Mouse (Mus musculus): ENCODE results near the gene Gm49510. TPM values are rescaled to one million over a fixed set of nuclear protein-coding genes. Genes with fewer than 3 reads are reported as not detected.

Gm49510 gene
- total RNA-seq, 2 experiments from 2014 or later, result 0.29 TPM; not detected in 1

DNA sequence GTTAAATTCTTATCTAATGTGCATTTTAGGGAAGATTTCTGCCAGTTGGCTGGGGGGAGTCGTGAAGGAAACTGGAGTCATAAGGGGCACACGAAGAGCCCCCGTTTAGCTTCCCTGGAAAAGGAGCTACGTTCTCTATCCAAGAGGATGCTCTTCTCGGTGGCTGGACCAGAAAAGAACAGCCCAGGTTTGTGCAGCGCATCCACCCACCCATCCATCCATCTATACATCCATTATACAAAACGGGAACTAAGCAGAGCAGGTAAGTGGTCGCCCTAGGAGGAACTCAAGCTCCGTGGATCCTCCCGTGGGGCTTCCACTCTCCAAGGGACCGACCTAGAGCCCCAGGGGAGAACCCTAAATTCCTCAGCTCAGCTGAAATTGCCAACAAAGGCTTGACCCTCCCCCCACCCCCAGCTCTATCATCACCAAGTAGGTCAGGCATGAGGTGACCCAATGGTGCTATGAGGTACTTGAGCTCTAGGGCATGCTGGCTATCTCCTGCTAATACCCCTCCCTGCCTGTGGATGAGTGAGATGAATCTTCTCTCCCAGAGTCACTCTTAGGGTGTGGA is 48.8 kb downstream of the Gm49510 start:
- DNase-seq, result no peak

DNA sequence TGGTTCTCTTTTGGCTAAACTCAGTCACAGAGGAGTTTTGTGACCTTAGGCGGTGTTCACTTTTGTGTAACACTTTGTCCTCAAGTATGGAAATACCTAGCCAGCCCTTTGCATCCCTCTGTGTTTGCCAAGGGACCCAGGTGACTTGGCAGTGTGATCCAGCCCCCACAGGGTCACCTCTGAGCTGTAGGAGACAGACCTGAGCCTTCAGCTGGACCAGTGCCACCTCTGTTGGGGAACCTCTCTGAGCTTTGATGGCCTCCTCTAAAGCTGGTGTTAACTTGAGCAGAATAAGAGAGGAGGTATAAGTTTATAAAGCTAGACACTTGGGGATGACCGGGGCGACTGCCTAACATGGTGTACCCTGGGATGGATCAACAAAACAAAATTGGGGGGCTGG is 49.4 kb downstream of the Gm49510 start:
- no peak for DNase-seq

DNA sequence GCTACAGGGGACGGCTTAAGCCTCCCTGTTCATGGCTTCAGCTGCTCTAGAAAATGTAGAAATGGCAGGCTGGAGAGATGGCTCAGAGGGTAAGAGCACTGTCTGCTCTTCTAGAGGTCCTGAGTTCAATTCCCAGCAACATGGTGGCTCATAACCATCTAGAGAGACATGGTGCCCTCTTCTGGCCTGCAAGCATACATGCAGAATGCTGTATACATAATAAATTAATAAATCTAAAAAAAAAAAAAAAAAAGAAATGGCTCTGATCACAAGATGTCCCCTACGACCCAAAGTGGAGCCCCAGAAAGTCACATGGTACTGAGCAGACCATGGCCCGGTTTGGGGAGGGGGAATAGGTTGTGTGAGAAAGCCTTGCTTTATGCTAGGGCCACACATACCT is 56.2 kb downstream of the Gm49510 start:
- DNase-seq, result no peak

DNA sequence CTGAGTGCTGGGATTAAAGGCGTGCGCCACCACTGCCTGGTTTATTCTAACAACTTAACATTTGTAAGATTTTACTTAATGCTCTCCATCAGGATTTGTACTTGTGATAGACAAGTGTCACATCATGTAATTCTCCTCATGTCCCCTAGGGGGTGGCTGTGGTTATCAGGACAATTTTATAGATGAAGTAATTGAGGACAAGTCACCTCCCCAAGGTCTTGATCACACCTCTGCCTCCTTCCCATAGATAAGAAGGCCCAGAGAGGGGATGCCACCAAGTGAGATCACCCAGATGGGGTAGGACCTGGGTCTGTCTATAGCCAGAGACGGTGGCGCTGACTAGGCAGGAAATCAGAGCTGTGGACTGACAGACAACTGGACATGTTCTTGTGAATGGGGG is 56.9 kb downstream of the Gm49510 start:
- DNase-seq, result no peak

DNA sequence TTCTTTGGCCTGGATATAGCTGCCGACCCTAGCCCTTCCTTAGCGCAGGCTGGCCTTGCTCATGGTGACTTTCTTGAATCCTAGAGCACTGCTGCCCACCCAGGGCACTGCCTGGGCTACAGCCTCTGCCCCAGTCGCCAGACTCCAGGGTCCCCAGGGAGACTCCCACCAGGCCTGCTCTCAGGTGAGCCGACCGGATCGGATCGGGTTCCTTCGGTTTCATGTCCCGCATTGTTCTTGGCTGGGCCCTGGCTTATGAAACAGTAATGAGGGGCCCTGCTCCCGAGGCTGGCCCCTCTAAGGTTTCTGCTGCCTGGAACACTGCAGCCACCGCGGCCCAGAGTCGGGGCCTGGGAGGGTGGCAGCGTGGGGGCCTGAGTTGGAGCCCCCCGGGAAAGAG is 57.6 kb downstream of the Gm49510 start:
- DNase-seq, result no peak

DNA sequence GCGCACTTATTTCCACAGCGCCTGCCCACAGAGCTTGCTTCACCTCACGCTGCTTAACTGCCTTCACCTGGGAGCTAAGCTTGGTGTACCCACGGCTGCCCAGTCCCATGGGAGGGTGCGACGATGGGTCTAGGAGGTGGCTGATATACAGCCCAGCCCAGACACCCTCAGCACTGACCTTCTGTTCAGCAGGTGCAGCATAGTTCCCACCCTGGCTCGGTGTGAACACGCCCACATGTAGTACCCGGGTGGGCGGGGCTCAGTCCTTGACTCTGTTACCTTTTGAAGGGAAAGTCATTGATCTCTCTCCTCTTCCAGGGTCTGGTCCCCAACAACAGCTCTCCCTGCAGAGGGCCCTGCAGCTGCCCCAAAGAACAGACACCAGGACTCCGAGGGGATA is 60.1 kb downstream of the Gm49510 start:
- DNase-seq, result no peak

DNA sequence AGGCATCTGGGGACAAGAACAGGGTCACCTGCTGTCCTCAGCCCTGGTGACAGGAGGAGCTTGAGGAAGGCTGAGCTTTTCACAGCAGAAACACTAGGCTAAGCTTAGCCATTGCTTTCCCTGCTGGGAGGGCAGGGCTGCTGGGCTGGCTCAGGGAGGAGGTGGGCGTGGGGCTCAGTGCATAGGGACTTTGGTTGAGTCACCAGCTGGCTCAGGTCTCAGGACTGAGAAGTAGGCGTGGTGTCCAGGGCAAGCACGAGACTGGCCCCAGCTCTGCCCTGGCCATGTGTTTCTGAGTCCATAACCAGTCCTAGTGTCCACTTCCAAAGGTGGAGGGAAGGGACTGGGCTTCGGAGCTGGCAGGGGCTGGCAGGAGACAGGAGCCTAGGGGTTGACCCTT is 60.6 kb downstream of the Gm49510 start:
- DNase-seq, result peak; percentile 64

DNA sequence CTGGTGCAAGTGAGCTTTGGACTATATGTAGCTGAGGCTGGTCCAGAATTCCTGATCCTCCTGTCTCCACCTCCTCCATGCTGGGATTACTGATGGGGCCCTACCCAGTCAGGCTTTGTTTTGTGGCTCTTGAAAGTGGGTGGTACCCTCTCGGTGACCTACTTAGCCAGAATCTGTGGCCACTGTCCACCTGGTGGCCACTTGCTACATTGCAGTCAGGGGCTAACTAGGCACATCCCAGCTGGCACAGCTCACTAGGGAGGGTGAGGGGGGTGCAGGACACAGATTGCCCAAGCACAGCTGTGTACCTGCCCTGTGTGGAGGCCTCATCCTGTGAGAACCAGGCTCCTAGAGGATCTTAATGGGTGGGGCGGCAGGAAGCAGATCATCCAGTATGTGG is 63.4 kb downstream of the Gm49510 start:
- DNase-seq, result peak; percentile 82

Small RNA genes within 50 kb of the gene (microRNA-seq; reads per million reads assigned to microRNA genes)
- gene Mir6955, result 0.41 to 0.69 reads per million in 2 experiments

Other genes starting within 250 kb of the Gm49510 start
- 1 to 10 TPM in 1 of 2 experiments, under 1 TPM in 1; 0.95 to 1.3 TPM for gene Elfn2, start 180.9 kb upstream of the Gm49510 start, total RNA-seq (2021)
- 10 to 100 TPM; 17.6 to 18.1 TPM for gene Mfng, start 126.2 kb upstream of the Gm49510 start, total RNA-seq (2021)
- gene Card10, start 96.6 kb upstream of the Gm49510 start, total RNA-seq (2021), result 10 to 100 TPM; 15.9 to 18.8 TPM
- gene Cdc42ep1, start 57.0 kb upstream of the Gm49510 start, total RNA-seq (2021), result 10 to 100 TPM; 55.3 to 59.9 TPM
- not detected for gene Lgals2, start 44.1 kb upstream of the Gm49510 start, total RNA-seq (2021)
- gene Gga1, start 22.5 kb upstream of the Gm49510 start, total RNA-seq (2021), result 10 to 100 TPM; 47.1 to 47.6 TPM
- 10 to 100 TPM in 1 of 2 experiments, 1 to 10 TPM in 1; 7.7 to 11.1 TPM for gene Sh3bp1, start 101 bp downstream of the Gm49510 start, total RNA-seq (2021)
- 1 to 10 TPM; 9.3 to 9.4 TPM for gene Pdxp, start 14.3 kb downstream of the Gm49510 start, total RNA-seq (2021)
- gene Lgals1, start 27.1 kb downstream of the Gm49510 start, total RNA-seq (2021), result 100 to 1,000 TPM; 465 to 471 TPM
- gene Nol12, start 35.3 kb downstream of the Gm49510 start, total RNA-seq (2021), result 10 to 100 TPM; 20.2 to 22.6 TPM
- 10 to 100 TPM; 59.0 to 68.2 TPM for gene Triobp, start 48.1 kb downstream of the Gm49510 start, total RNA-seq (2021)
- gene H1f0, start 128.8 kb downstream of the Gm49510 start, total RNA-seq (2021), result 100 to 1,000 TPM; 262 to 304 TPM
- gene Galr3, start 142.2 kb downstream of the Gm49510 start, total RNA-seq (2021), result not detected
- gene Ankrd54, start 163.2 kb downstream of the Gm49510 start, total RNA-seq (2021), result 10 to 100 TPM; 11.8 to 12.7 TPM
- 100 to 1,000 TPM; 103 to 109 TPM for gene Eif3l, start 175.5 kb downstream of the Gm49510 start, total RNA-seq (2021)
- gene Micall1, start 209.2 kb downstream of the Gm49510 start, total RNA-seq (2021), result 100 to 1,000 TPM in 1 of 2 experiments, 10 to 100 TPM in 1; 92.8 to 101 TPM
- 100 to 1,000 TPM; 126 to 139 TPM for gene Polr2f, start 241.3 kb downstream of the Gm49510 start, total RNA-seq (2021)
- 1 to 10 TPM; 1.2 to 2.1 TPM for gene 1700088E04Rik, start 241.6 kb downstream of the Gm49510 start, total RNA-seq (2021)